Mouse (Mus musculus) layer of hippocampus, postnatal 10 days (tissue): ENCODE measurements around the gene Rps19bp1. TPM values are rescaled to one million over a fixed set of nuclear protein-coding genes. Genes with fewer than 3 reads are reported as not detected.

ENCODE experiments used
- DNase-seq, 2 experiments: peaks; one replicate each; pipeline ENCODE4 v3.0.0; 2021; ENCODE audit warnings: low spot score in 2 of 2
- long read RNA-seq: library from polyadenylated mRNA; stranded (forward); transcript quantifications from one replicate; pipeline ENCODE4 v2.0.0, GENCODE M21; 2023
- total RNA-seq, 2 experiments: library from RNA; stranded (reverse); gene quantifications; 2 replicates each; pipeline ENCODE4 v1.2.3; 2021

Gene Rps19bp1
- total RNA-seq: 10 to 100 TPM; 39.9 to 42.2 TPM
- long read RNA-seq, transcript Rps19bp1-201 (4 exons, 838 nt): major isoform, 72 of 80 reads
- long read RNA-seq, partial matches to known transcripts: 4 of 80 reads
- long read RNA-seq, other reads (novel, unspliced or antisense): 3 of 80 reads

DNA sequence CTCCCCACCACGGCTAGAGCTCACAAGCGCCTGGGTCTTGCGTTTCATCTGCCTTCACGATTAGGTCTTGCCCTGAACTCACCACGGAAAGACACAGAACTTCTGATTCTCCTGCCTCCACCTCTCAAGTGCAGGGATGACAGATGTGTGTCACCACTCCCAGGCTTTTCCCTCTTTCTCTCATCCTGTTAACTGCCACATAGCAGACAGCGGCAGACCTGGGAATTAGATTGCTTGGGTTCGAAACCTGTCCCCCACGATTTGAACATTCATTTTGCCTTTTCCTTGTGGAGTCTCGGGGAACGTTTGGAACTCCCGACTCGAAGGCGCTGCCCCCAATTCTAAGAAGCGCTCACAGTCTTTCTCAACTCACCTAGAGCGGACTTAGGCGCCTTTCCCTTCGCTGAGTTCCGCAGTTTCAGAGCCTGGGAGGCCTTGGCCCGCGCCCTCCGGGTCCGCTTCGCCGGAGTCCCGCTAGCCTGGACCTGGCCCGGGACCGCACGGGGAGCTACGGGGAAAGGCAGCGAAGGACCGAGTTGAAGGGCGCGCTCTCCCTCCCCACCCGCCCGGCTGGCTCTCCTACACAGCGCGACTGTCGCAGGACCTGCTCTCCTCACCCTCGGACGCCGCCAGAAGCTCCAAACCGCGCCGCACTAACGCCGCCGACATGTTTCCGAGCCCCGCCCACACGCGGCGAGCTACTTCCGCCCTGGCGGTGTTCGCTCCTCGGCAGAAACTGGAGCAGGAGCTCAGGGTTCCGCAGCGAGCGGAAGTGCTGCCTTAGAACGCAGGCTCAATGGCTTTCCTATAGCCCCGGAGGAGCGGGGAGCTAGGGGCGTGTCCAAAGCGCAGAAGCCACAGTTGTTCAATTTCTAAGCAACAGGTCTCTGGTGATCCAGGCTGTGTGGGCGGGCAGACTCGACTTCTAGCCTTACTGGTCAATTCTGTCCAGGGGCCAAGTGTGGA is at the start of gene Rps19bp1:
Rps19bp1 (minus strand) TSS at position 706 of the 966 bp plus-strand sequence.
- DNase-seq: peak; percentile 86 to 90

DNA sequence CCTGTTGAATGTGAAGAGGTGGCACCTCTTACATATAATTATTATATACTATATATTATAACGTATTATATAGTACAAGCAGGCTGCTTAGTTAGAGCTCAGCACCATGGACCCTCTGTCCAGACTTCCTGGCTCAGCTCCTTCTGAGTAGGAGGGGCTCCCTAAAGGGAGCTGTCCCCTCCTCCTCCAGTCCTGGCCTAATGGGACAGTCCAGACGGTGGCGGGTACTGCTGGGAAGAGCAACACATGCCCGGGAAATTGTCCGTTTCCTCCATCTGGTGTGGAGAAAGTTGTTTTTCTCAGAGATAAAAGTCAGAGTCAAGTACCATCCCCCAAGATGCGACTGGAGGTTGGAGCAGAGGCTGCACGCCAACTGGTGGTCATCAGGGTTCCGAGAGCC is 42.0 kb upstream of the Rps19bp1 start:
- no peak for DNase-seq

DNA sequence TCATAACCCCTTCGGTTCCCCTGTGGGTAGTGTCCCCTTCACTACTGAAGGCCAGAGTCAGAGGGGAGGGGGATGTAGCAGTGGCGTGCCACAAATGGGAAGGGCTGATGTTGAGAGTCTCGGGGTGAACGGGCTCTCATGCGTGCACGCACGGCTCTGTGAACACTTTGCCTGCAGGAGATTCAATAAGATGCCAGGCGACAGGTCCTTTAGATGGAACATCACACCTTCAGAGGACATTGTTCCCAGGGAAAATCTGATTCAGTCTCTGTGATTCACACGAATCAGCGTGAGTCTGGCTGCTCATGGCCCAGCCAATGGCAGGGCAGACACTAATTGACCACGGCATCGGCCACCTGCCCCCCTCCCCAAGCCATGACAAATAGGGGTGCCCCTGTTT is 40.1 kb upstream of the Rps19bp1 start:
- DNase-seq: no peak

DNA sequence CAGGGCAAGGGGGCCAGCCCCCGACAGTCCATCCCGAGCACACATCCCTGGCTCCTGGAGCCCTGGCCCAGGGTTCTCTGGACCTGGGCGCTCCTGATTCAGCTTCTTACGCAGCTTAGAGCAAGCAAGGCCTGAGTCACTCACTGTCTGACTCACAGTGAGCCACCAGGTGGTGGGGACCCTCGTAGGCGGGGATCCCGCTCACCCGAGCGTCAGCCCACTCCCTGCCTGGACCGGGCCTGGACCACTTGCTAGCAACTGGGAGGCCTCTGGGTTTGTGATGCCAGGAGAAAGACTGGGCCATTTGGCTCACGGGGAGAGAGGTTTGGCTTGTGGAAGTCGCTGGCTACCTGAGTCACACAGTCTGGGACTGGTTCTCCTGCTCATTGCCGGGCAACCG is 39.7 kb upstream of the Rps19bp1 start:
- DNase-seq: no peak

GRCm38 (mm10) chr15:80297146-80297545 is 33.0 kb upstream of the Rps19bp1 start:
- DNase-seq: no peak

DNA sequence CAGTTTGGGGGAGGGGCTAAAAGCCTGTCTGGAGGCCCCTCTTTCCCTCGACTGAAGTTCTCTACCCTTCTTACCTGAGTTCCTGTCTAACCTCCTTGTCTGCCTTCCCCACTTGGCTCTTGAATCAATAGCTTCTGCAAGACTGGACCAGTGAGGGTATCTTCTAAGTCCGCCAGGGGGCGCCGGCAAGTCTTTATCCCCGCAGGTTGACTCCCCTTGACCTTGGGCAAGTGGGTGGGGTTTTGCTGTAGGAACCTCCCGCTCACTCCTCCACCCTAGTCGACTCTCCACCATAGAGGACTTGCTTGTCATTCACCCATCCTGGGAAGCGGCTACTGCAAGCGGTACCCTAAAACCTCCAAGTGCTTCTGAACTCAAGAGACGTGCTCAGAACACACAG is 25.3 kb upstream of the Rps19bp1 start:
- DNase-seq: peak; percentile 58 to 69

DNA sequence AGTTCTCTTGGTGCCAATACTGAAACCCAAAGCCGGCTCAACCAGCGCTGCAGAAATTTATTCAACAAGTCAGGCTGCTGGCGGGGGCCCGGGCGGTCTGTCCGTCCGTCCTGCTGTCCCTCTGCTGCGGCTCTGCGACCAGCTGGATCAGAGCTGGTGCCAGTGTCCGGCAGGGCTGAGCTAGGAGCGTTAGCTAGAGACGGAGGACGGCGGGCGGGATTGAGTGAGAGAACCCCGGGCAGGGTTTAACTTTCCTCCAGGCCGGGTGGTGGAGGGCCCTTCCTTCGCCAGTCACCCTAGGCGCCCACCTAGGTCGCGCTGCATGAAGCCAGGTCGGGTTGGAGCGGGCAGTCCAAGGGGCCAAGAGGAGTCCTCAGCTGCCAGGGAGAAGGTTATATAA is 23.9 kb upstream of the Rps19bp1 start:
- DNase-seq: peak in 1 of 2 experiments; percentile 35

GRCm38 (mm10) chr15:80286851-80287415 is 22.8 kb upstream of the Rps19bp1 start, which contains the start of gene Cacna1i:
Gene Cacna1i, plus strand, starts transcription at chr15:80287238.
- peak; percentile 61 to 72 for DNase-seq

GRCm38 (mm10) chr15:80280646-80281045 is 16.5 kb upstream of the Rps19bp1 start:
- peak; percentile 55 to 60 for DNase-seq

DNA sequence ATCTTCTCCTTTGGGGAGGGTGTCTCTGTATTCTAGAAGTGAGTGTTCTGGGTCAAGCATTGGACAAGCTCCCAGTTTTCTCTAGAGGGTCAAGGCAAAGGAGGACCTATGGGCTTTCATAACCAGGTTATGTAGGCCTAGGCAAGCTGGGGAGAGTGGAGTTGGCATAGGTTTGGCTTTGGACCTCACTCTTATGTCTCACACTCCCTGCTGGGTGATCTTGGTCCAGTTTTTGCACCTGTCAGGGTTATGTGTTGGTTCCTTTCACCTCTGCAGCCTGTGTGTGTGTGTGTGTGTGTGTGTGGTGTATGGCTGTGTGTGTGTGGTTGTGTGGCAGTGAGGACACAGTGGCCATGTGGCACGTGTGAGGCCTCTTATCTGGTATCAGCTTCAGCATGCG is 14.9 kb upstream of the Rps19bp1 start:
- no peak for DNase-seq

DNA sequence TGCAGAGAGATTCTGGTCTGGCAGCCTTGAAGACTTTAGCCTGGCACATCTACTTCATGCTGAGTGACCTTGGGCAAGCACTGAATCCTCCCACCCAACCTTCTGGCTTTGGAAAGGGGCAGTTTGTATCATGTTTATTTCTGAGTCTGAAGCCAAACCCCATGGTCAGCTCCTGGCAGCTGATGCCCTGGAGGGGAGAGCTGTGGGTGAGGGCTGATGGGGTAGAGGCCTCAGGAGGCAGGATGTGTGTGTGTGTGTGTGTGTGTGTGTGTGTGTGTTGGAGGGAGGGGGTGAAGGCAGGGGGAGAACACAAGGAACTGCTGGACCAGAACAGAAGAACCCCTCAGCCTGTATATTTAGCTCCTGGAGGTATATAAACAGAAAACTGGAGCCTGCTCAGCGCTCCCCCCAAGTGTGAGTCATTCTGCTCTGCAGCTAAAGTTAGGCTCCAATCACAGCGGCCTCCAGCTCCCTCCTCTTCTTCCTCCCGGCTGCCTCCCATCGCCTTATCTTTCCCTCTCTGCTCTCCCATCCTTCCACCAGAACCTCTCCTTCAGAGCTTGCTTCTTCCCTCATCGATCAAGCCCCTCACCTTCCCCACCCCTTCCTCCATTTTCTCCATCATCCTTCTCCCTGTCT is 14.1 kb upstream of the Rps19bp1 start:
- DNase-seq: no peak

- peak; percentile 53 to 62 for DNase-seq
Measured at GRCm38 (mm10) chr15:80277625-80278024, 13.5 kb upstream of the Rps19bp1 start.

DNA sequence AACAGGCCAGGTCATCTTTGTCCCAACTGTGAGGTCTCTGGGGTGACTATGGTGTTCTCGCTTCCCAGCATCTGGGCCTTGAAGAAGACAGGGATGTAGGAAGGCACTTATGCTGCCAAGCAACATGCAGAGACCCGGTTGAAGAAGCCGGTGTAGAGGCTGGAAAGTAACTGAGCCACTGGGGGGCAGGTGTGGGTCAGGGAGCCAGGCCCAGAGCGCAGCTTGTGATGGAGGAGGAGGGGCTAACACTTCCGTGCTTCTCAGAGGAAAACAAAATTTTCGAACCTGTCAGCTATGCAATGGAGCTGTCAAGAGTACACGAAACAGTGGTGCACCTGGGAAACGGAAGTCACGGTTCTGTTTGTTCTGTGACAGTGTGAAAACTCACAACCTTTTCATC is 13.0 kb upstream of the Rps19bp1 start:
- DNase-seq: no peak

DNA sequence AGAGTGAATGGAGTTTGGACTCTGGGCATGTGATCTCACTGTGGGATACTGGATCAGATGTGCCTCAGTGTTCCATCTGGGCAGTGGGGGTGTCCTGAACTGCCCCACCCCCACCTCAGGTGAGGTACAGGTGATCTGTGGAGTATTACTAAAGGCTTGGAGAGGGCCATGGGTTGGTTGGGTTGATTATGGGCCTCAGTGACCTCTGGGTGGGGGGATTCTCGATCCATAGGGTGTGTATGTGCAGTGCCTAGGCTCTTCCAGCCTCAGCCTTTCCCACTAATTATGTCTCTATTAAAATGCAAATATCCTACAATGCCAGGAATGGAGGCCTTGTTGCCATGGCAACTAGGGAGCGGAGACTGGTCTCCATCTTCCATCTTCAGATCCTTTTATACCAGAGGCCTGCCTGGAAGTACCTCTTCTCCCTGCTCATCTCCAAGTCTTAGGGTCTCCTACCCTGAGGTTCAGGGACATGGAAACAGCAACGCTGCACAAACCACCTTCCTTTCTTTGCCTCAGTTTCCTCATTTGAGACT is 7.8 kb upstream of the Rps19bp1 start:
- DNase-seq: no peak

- peak; percentile 86 to 87 for DNase-seq
Measured at GRCm38 (mm10) chr15:80266281-80266680, 2.2 kb upstream of the Rps19bp1 start.

DNA sequence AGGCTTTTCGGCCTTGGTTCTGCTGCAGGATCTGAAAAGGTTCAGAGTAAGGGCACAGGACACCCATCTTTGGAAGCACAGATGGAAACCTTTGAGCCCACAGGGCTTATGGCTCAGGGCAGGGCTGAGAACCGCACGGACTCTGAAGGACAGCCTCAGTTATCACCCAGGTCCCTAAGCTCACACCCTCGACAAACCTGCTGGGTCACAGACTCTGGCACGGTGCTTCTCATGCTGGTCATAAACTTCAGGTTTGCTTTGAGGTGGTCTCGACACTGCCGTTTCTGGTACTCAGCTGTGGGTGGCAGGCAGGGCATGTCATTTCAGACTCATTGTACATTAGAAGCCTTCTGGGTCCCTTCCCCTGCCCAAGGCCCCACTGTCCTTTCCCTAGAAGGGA is 3.0 kb downstream of the Rps19bp1 start:
- no peak for DNase-seq

DNA sequence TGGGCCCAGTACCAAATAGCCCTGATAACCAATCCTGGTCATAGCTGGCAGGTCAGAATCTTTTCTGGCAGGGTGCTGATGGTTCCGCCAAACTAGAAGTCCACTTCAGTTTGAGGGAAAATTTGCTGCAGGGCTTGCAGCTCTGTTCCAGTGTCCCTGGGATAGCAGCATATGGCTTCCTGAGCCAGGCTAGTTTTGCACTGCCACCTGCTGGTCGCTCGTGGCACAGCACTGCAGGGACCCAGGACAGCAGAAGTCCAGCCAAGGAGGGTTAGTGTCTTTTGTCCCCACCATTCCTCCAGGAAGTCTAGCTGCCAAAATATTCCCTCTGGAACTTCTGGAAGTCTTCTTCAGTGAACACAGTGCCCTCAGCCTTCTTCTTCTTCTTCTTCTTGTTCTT is 3.4 kb downstream of the Rps19bp1 start:
- DNase-seq: peak; percentile 89 to 91

DNA sequence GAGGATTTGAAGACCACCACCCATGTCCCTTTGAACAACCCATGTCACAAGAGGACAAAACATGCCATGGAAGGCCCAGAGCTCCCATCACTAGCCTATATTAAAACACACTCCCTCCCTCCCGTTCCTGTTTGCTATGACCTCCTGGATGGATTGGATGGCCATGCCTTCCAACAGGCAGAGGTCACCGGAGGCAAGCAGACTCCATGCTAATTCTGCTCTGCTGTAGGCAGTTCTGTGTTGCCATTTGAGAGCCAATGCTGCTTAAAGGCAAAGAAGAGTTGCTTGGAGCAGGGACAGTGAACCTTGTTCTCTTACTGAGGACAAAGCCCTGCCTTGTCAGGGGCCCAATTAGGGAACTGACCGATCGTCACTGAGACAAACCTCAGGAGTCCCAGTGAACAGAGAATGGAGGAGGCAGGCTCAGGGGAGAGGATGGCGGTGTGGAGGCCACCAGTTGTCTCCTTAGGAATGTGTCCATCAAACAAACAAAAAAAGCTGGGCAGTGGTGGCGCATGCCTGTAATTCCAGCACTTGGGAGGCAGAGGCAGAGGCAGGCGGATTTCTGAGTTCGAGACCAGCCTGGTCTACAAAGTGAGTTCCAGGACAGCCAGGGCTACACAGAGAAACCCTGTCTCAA is 4.6 kb downstream of the Rps19bp1 start:
- DNase-seq: no peak

DNA sequence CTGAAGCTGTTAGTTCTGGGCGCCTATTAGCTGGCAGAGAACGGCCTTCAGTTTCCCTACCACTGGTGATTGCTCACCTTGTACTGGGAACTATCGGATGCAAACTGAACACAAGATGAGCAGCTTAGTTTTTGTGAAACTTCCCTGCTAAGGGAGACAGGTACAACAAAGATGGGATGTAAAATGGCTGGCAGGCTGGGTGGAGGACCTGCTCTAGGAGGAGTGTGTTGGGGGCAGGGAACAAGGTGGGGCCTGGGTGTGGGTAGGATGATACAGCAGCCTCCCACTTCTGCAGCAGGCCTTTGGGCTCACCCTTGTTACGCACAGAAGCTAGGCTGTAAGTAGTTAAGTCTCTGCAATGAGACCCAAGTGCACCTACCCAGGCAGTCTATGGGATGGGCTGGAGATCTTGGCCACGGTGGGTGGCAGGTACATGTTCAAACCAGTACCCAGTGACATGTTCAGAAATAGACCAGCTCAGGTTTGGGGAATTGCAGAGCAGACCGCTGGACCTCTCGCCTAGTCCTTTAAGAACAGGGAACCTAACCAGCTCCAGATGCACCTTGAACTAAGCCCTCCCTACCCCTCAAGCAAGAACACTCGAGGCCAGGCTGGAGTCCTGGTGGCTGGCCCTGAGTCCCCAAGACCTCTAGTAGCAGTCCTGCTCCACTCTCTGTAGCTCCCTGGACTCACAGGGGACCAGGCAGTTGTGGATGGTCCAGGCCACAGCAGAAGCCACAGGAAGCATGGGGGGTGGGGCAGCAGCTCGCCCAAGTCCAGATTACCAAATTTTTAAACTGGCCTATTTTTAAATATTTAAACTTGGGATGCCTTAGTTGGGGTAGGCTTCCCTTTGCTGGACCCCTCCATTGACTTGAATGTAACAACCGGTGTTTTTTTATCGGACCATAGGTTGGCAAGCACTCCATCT is 5.6 kb downstream of the Rps19bp1 start:
- DNase-seq: no peak
